Mouse (Mus musculus) right cerebral cortex, adult 18-20 months (tissue): ENCODE data around the gene Ipmk.
"Not testable (repeated sequence)": the region's sequence is repeated elsewhere in the genome, so short reads cannot be mapped to it uniquely, and the experiment has no call there.

ENCODE experiments used
- DNase-seq: peaks from one replicate; pipeline ENCODE4 v3.0.0; 2022; ENCODE audit warnings: mixed read lengths

The Ipmk gene

DNA sequence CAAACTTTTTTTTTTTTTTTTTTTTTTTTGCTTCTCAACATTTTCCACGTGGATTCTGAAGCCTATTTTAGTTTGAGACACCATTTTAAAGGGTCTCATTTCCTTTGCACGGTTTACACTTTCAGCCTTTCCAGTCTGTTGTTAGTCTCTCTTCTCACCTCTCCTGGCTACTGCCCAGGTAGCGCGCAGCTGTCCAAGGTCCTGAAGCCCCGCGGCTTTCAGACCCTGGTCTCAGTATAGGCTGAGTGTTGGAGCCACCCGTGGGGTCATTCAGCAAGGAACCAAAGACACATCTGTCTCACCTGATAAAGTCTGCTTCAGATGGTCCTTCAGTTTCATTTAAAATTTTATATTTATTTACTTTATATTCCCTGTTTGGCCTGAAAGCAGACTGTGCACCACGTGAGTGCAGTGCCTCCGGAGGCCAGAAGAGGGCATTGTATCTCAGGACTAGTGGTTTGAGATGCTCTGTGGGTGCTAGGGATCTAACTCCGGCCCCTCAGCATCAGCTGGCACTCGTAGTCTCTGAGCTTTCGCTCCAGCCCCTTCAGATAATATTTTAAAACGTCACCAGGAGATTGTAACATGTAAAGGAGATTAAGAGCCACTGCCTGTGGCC, 80.8 kb downstream of the Ipmk start:
- no peak for DNase-seq

DNA sequence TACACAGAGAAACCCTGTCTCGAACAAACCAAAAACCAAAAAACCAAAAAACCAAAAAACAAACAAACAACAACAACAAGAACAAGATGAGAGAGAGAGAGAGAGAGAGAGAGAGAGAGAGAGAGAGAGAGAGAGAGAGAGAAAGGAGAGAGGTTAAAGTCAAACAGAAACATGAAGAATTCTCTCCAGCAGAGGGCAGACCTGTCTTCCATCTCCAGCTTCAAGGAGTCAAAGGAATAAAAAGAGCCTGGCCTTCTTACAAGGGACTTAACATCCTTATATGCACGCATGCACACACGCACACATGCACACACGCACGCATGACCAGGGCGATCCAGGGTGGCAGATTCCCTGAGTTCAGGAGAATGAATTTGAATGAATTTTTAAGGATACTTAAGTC, 83.1 kb downstream of the Ipmk start:
- DNase-seq: no peak

DNA sequence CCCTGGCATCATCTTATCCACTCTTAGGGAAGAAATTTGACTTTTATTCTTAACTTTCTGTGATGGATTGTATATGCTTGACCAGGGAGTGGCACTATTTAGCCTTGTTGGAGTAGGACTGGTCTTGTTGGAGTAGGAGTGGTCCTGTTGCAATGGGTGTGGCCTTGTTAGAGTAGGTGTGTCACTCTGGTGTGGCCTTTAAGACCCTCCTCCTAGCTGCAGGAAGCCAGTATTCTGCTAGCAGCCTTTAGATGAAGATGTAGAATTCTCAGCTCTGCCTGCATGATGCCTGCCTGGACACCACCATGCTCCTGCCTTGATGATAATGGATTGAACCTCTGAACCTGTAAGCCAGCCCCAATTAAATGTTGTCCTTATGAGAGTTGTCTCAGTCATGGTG, 95.5 kb downstream of the Ipmk start:
- DNase-seq: no peak

DNA sequence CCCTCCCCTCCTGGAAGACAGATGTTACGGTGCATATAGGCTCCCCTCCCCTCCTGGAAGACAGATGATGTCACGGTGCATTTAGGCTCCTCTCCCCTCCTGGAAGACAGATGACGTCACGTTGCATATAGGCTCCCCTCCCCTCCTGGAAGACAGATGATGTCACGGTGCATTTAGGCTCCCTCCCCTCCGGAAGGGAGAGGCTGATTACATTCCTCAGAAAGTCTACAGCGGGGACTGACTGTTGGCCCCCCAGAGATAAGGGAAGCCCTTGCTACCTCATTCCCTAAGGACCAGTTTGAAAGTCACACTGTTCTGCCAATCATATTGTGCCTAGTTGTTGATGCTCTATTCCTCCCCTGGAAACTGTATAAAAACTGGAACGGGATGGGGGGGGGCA, 100.1 kb downstream of the Ipmk start:
- no peak for DNase-seq

DNA sequence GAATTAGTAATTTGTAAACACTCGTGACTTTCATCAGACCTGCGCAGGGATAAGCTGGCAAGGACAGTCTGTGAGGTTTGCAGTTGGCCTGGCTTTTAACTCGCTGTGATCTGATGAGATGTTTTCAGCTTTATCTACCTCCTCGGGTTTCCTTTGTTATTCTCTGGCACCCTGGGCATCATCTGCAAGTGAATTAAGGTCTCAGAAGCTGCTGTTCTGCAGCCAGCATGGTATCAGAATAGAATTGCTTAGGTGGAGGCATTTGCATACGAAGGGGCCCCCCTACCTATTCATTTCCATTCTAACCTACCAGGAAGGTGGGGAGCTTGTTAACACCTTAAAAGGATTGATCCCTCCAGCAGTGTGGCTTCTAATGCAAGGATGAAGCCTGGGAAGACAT, 100.7 kb downstream of the Ipmk start:
- no peak for DNase-seq

DNA sequence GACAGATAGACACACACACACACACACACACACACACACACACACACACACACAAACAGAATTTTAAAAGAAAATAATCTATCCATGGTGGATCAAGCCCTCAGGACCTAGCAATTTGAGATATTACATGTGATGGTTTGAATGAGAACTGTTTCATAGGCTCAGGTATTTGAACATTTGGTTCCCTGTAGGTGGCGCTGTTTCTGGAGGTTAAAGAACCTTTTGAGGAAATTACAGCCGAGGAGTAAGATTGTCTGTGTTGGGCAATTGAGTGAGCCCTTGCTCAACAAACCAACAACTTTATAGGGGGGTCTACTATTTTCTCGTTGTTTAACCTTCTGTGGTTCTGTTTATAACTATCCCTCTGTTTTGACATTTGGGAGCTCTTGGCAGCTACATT, 107.8 kb downstream of the Ipmk start:
- DNase-seq: no peak

DNA sequence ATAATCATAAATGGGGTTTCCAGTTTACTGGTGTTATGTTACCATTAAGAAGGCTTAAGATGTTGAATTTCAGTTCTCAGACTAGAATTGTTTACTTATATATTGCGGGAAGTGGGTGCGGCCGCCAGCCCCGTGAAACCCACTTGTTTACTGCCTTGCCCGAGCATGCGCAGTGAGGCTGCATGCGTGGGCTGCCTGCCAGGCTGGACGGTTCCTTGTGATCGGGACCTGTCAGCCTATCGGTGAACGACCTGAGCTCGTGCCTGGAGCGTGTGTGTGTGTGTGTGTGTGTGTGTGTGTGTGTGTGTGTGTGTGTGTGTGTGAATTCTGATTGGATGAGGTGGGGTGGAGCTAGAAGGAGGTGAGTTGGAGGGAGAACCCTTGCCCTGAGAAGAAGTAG, 114.8 kb downstream of the Ipmk start:
- DNase-seq: not testable (repeated sequence)

DNA sequence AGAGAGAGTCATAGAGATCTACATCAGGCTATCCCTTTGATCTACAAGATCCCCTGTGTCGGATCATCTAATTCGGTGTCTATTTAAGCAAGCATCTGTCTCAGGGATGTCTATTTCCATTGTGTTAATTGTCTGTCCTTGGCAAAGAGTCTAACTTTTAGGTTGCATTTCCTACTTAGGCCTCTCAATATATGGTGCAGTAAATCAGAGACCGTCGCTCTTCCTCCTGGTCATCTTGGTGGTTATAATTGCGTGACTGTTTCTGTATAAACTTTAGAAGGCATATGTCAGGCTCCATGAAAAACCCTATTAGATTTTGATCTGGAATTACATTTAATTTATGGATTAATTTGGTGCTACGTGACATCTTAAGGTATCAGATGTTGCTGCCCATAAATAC, 116.9 kb downstream of the Ipmk start:
- DNase-seq: no peak

DNA sequence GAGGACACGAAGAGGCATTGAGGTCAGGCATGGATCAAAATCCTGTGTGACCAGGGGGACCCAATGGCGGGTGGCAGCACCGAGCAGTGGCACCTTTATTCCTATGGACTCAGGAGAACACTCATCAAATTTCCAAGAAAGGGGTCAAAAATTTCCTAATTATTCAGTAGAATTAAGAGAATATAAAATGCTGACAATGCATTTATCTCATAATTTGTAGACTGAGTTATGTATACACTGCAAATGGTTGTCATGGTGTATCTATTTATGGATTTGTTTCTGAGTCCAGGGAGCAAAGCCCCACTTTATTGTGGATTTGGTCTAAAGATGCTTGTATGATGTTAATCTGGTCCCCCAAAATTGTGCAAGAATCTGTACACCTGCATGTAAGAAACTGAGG, 120.8 kb downstream of the Ipmk start:
- DNase-seq: no peak

DNA sequence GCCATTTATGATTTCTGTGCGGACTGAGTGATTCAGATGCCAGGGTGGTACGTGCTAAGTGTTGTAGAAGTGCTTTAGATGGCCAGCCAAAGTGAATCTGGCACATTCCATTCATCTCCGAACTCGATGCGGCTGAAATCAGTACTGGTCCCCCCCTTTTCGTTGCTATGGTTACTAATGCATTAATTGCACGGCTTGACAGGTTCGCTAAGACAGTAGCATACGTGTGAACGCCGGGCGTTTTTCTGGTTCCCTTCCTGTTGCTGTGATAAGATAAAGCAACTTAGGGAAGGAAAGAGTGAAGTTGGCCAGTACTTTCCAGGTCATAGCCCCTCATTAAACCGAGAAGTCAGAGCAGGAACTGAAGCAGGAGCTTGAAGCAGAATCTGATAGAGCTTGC, 122.2 kb downstream of the Ipmk start:
- DNase-seq: no peak

DNA sequence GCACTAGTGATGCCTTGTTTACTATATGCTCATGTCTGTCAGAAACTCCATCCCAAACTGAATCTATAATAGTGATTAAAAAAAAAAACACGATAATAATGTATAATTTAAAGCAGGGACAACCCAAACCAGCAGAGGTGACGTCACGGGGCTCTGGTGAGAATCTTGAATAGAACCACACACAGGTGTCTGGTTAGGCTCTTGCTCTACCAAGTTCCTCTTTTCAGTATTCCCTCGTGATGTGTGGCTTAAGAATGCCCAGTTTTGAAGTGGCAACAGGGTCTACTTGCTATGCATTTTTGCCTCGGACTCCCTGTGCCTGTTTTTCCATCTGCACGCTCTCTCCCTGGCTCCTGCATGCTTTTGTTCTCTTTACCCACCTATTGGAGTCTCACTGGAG, 124.5 kb downstream of the Ipmk start:
- DNase-seq: no peak

DNA sequence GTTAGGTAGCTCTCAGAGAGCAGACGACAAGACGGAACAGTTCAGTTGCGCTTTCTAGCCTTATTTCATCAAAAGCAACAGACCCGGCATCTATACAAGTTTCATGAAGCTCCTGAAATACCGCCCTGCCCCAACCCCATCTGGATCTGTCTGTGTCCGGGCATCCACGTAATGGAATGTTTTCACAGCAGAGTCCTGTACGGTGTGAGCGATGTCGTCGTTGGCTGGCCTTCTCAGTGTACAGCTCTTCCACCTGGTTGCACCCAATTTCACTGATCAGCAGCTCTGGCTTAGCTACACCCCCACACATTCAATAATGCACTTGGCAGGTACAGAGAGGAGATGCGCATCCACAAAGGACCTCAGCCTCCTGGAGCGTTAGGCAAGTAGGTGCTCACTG, 126.0 kb downstream of the Ipmk start:
- DNase-seq: no peak

DNA sequence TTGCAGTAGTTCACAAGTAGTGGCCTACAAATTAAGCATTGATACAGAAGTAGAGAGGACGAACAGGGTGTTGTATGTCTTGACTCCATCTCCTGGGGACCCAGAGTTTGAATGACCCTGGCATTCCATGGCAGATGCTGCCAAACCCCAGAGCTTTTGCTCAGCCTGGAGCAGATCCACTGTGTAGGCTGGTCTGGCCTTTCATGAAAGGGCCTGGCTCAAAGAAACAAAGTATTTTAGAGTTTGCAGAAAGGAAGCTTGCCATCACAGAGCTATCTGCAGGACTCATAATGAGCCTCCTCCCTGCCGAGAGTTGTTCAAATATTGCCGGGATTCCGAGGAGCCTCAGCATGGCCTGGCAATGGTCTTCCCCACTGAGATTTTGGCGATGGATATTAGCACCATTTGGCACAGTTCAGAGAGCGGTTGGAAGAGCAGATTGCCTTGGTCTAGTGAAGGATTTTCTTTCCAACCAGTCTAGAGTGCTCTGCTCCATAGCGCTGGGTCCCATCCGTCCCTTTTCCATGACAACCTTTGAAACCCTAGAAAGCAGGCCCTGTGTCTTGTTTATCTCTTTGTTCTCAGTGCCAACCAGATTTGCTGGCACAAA, 129.0 kb downstream of the Ipmk start:
- DNase-seq: no peak

DNA sequence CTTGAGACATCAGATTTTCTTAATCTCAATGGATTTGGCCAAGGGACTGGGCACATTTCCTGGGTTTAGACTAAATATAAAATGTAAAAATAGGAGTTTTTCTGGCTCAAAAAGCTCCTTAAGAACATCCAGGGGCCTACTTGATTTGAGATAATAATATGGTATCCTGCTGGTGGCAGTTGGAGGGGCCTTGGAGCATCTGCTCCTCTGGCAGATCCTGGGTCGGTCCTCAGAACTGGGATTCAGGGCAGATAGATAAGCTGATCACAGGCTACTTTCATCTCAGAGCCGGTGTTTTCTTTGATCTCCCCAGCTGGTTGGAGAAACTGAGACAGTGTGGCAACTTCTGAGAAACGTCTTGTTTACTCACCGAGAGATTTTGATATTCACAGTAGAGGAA, 129.6 kb downstream of the Ipmk start:
- DNase-seq: no peak

DNA sequence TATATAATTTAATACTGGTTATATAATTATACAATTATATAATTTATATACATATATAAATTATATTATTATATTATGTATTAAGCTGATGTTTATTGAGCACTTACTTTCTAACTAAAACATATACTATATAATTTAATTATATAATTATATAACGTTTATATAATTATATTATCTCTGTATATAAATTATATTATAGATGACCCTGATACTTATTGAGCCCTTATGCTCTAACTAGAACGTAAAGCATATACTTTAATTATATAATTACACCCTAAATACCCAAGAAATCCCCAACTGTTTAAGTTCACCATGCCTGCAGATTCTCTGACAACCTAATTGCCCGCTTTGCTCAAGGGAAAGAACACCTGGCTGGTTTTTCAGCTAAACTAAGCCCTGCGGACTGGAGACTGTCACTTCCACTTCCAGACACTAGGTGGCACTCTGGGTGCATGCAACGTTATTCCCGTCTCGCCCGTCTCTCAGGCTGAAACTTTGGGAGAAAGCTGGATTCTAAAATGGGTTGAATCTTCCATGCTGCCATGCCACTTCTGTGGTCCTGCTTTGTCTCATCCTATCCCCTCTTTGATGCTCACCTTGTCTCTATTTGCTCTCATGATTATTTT, 132.2 kb downstream of the Ipmk start:
- peak; percentile 72 for DNase-seq
